Mouse (Mus musculus): ENCODE data around the gene Gm20388.

GRCm38 (mm10) chr8:123224278-123225266 is 3313.9 kb downstream of the Gm20388 start, which contains the start of gene Cdk10:
- TF ChIP-seq CTCF (IDR thresholded peaks at IDR 0.05; ENCODE audit: low read depth) (peak; percentile 21; the same call in 1 of the 2 replicates), EP300 (IDR thresholded peaks at IDR 0.05; ENCODE audit: low read depth) (no peak)

All from liver, embryonic 14.5 days (tissue).